Mouse (Mus musculus) cerebellum, postnatal 10 days (tissue): Measurements from ENCODE around the gene Tsen54.

ENCODE experiments used
- DNase-seq, 2 experiments: peaks; one replicate each; pipeline ENCODE4 v3.0.0; 2021; ENCODE audit warnings: mixed read lengths in 2 of 2

Gene Tsen54

DNA sequence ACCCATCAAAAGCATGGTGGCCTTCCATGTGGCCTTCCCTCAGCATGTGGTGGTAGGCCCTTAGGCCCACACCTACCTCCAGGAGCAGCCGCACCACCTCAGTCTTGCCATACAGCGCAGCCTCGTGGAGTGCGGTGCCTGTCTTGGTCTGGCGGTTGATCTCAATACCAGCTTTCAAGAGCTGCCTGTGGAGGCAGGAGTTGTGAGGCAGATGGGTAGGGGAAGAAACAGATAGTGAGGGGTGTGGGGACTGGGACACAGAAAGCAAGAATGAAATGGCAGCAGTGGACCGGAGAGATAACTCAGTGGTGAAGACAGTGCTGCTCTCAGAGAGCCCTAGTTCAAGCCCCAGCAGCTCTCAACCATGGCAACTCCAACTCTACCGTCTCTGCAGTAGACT lies 9.5 kb upstream of the Tsen54 start:
- no peak for DNase-seq

DNA sequence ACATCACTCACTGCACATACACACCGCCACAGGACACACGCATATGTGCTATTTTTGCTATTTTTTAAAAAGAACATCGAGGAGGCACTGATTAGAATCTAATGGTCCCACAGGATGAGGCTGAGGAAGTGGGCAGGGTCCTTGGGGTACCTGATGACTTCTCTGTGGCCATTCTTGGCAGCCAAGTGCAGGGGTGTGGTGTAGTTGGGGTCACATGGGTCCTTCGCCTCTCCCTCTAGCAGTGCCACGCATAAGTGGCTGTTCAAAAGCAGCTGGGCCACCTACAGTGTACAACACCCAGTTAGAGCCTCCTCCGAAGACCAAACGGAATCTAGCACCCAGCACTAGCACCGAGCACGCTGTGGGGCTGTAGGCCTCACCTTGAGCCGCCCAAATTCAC lies 8.4 kb upstream of the Tsen54 start:
- no peak for DNase-seq

- DNase-seq, result peak in 1 of 2 experiments; percentile 50
Measured at GRCm38 (mm10) chr11:115807306-115807705, 7.2 kb upstream of the Tsen54 start.

- DNase-seq, result no peak
Measured at GRCm38 (mm10) chr11:115807971-115808370, 6.6 kb upstream of the Tsen54 start.

DNA sequence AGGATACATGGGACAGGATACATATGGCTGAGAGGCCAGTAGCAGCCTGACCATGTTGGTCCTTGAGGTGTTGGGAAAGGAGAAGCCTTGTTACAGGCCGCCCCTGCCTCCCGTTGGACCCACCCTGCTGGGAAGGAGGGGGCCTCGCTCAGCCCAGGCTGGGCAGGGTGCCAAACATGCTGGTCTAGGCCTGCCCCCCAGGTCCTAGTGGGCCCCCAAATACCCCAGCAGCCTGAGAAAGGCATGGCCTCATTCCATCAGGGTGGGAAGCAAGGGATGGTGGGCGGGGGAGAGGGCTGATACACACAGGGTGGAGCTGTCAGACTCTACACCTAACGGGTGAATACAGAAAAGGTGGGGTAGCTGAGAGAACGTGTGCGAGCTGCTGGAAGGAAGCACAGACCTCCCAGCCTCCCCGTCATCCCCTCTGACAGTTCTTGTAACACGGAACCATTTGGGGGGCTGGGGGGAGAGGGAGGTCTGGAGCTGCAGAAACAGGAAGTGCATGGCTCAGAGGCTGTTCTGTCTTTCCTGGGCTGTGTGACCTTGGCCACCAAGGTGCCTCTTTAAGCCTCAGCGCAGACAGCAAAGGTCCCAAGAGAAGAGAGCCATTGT lies 5.7 kb upstream of the Tsen54 start:
- peak; percentile 52 to 56 for DNase-seq

GRCm38 (mm10) chr11:115809311-115809781 lies 5.2 kb upstream of the Tsen54 start:
- no peak for DNase-seq

DNA sequence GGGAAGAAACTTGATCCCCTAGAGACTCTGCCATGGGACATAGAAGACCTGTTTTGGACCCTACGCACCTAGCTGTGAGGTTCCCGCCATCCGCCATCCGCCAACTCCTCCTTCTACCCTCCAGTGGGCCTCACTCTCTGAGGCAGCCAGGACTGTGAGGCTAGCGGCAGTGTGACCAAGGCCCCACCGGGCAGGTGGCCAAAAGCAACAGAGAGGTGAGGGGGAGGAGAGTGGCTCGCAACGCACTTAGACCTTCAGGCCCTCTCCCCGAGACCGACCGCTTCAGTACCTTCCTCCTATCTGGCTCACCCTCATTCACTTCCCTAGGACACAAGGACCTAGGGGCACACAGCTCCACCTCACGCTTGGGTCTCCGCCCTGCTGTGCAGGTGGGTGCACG lies 4.1 kb upstream of the Tsen54 start:
- peak in 1 of 2 experiments; percentile 54 for DNase-seq

GRCm38 (mm10) chr11:115811381-115812093 lies 3.0 kb upstream of the Tsen54 start:
- no peak for DNase-seq

DNA sequence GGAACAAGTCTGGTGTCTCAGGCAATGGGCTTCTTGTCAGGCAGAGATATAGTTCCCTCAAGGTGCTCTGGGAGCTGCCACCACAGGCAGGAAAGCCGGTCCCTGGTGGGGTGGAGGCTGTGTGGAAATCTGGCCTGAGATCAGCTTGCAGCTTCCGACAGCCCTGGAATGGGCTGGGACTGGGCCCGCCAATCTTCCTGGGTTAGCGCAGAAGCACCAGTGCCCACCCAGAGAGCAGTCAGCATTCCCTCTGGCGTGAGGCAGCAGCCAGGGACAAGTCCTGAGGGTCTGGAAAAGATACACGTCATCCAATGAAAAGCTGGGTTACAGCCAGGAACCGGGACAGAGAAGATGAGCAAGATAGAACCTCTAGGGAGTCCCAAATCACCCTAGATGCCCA lies 2.4 kb upstream of the Tsen54 start:
- DNase-seq, result no peak

DNA sequence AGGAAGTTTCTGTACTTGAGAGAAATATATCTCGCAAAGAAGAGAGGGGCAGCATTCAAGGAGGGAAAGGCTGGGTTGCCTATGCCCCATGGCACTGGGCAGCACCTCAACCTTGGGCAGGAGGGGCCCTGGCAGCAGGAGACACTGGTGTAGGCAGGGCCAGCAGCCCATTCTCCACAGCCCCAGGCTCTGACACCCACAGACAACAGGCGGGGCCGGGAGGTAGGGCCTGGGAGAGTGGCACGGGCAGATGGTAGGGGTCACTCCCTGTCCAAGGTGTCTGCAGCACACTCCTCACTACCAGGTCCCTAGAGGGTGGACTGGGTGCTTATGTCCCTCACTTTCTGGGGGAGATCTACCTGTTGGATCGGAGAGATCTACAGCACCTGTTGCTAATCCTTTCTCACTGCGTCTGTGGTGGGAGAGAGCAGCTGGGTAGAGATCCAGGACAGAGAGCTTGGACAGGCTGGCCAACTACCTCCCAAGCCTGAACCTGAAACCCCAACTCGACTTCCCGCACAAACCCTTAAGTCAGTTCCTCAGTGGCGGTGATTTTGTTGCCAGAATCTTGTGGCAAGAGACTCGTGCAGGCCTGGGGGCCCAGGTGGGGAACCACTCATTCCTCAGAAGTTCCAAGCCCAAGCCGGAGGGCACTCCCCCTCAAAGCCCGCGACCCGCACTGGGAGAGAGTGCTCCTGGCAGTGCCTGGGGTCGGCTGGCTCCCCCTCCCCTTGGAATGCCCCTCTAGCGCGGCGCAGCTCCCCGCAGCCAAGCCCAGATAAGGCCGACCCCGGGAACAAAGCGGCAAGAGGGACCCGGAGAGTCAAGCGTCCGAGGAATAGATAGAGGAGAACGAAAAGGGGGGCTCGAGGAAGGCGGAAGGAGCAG lies 1.7 kb upstream of the Tsen54 start:
- peak in 1 of 2 experiments; percentile 46 for DNase-seq

DNA sequence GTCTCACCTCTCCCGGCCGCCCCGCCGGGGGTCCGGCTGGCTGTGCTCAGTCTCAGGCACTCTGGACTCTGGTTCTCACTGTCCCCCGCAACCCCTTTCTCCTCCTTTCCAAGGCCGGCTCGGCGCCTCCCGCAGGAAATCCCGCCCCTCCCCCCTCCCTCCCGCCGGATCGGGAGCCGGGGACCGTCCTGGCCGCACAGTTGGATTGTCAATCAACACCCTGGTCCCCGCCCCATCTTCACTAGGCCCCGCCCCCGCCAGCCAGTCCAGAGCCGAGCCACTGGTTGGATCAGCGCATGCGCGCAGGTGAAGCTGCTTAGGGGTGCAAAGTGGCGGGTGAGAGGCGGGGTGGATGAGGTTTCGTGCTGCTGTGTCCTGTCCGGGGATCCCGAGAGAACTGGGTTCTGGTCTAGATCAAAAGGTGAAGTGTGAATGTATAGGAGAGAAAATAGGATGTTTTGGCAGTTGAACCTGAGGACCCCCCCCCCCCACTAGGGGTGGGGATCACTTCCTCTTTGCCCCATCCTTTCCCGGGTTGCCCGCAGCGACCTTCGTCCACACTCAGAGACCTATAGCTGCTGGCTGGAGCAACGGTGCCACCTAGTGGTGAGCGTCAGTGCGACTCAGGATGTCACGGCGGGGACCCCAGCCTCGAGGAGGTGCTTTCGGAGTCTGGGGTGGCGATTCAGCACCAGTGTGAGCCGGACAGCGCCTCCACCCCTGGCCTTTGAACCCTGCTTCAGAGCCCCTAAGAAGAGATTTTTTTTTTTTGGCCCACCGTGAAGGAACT lies 822 bp upstream of the Tsen54 start, which contains the start of gene Caskin2:
Gene Caskin2, minus strand, starts transcription at position 133 of the 790 bp plus-strand sequence.
- DNase-seq, result peak; percentile 97

DNA sequence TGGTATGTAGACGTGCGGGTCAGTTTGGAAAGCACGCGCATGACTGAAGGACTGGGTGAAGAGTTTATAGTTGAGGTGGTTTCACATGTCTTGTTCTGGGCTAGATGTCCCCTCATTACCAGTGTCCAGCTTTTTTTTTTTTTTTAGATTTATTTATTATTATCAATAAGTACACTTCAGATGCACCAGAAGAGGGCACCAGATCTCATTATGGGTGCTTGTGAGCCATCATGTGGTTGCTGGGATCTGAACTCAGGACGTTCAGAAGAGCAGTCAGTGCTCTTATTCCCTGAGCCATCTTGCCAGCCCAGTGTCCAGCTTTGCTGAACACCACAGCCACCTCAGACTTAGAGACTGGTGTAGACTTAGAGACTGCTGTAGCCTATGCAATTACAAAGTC lies 2.8 kb downstream of the Tsen54 start:
- DNase-seq, result no peak

- no peak for DNase-seq
Measured at GRCm38 (mm10) chr11:115819915-115820623, 5.5 kb downstream of the Tsen54 start.

- DNase-seq, result no peak
Measured at GRCm38 (mm10) chr11:115821001-115821400, 6.5 kb downstream of the Tsen54 start.

DNA sequence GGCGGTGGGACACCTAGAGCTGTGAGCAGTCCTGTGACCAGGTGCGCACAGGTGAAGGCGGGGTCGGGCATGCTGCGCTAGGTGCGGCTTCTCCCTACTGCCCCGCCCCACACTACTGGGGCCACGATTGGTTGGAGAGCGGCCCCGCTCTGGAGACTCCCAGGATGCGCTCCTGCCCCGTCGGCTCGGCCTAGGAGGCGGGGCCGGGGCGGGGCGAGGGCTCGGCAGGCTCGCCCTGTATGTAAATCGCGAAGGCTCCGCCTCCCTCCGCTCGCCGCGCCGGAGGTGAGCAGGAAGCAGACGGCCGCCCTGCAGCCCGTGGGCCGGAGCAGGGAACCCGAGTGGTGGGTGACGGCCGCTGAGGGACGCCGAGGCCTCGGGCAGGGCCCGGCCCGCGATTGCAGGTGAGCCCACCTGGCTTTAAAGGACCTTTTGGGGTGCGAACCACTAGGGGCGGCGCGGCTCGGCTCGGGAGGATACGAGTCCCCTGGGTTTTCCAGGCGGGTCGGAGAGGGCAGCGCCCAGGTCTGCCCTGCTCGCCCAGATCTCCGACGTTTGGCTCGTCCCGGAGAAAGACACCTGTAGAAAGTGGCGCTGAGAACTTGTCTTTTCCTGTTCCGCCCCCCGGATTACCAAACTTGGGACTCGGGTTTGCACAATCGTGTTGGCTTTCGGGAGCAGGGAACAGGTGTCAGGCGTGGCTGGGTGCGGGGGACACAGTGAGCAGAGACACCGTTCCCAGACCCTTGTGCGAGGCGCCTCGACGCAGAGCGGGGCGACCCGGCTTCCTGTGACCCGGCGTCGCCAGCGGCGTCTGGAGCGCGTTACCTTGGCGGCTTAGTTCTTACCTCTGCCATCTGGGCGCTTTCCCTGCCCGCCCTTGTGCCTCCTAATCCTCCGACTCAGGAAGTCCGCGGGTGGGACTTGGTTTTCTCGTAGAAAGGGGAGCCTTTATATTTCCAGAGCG lies 9.5 kb downstream of the Tsen54 start, which contains the start of gene Llgl2:
Gene Llgl2, plus strand, starts transcription at position 276 of the 967 bp plus-strand sequence.
- peak; percentile 75 to 82 for DNase-seq

GRCm38 (mm10) chr11:115824813-115825212 lies 10.3 kb downstream of the Tsen54 start:
- DNase-seq, result no peak

GRCm38 (mm10) chr11:115826487-115826886 lies 12.0 kb downstream of the Tsen54 start:
- no peak for DNase-seq

GRCm38 (mm10) chr11:115827624-115828023 lies 13.1 kb downstream of the Tsen54 start:
- no peak for DNase-seq

- no peak for DNase-seq
Measured at GRCm38 (mm10) chr11:115829036-115829435, 14.5 kb downstream of the Tsen54 start.

DNA sequence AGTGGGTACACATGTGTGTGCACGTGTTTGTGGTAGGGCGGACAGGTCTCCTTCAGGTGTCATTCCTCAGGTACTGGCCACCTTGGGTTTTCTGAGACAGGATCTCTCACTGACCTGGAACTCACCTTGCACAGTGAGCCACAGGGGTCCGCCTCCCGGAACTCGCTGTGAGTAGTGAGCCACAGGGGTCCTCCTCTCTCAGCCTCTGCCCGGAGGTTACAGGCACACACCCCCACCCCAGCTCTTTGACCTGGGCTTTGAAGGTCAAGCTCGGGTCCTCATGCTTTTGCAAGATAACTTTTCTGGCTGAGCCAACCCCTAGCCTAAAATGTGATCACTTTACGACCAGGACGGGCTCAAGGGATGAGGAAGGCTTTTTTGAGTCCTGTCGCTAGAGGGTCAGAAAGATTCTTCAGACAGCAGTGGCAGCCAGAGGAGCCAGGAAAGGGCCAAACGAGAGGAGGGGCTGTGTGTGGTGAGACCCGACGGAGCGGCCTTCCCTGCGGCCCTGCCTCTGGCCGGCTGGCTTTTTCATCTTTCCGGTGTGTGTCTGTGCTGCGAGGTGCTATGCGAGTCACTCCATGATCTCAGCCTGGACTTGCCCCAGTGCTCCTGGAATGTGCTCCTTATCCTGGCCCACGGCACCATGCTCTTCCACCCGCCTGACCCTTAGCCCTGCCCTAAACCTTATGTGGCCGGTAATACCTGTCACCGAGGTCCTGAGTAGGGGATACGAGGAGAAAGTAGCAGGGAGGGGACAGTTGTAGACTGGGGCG lies 16.2 kb downstream of the Tsen54 start:
- DNase-seq, result no peak
